Mouse (Mus musculus) embryonic fibroblast, embryonic 13.5 days (primary cell): ENCODE measurements around the gene Gm20422. TPM values are rescaled to one million over a fixed set of nuclear protein-coding genes. Genes with fewer than 3 reads are reported as not detected.

ENCODE experiments used
- H3K27ac ChIP-seq: 2 replicates; pipeline ENCODE4 v1.5.1; 2012; ENCODE audit warnings: low read length, control low read depth, inconsistent platforms; ENCODE audit not compliant: insufficient read depth
- H3K4me1 ChIP-seq: 2 replicates; pipeline ENCODE4 v1.6.1; 2011; ENCODE audit warnings: low read length; ENCODE audit not compliant: control insufficient read depth, insufficient read depth
- H3K4me3 ChIP-seq: 2 replicates; pipeline ENCODE4 v1.5.1; 2011; ENCODE audit warnings: mild to moderate bottlenecking, control low read depth, low read length; ENCODE audit not compliant: insufficient read depth
- CTCF ChIP-seq: IDR thresholded peaks from 2 replicates; pipeline ENCODE4 v1.5.1; 2011; ENCODE audit warnings: mild to moderate bottlenecking, control low read depth, low read length, moderate library complexity, borderline replicate concordance; ENCODE audit not compliant: insufficient read depth
- POLR2A ChIP-seq: IDR thresholded peaks from 2 replicates; pipeline ENCODE4 v1.6.1; 2011; ENCODE audit warnings: low read depth, mild to moderate bottlenecking, control low read depth, low read length, moderate library complexity
- polyA plus RNA-seq: library from polyadenylated mRNA; stranded (reverse); fragments of >200 nt; gene quantifications from 2 replicates; pipeline ENCODE4 v1.2.4, GENCODE M21; 2011; ENCODE audit warnings: low read depth; ENCODE audit not compliant: missing spikeins, insufficient read length

Gm20422 gene
- polyA plus RNA-seq, 1 experiment = 1.3 TPM

DNA sequence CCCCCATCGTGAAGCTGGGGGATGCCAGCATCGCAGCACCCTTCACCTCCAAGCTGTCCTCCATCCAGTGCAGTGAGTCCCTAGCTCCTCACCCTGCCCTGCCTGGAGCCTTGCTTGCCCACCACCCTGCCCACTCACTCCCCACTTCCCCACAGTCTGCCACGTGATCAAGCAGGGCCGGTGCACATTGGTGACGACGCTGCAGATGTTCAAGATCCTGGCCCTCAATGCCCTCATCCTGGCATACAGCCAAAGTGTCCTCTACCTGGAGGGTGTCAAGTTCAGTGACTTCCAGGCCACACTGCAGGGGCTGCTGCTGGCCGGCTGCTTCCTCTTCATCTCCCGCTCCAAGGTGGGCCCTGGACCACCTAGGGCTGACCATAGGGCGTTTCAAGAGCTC, 30.8 kb upstream of the Gm20422 start:
- no peak for TF ChIP-seq POLR2A
- no peak for TF ChIP-seq CTCF
- Histone ChIP-seq H3K4me1 (no peaks in the 10 kb centered on the region), H3K4me3 (no peak overlapping the region), H3K27ac (no peak overlapping the region)

GRCm38 (mm10) chr8:69805086-69805485, 30.4 kb upstream of the Gm20422 start:
- H3K4me1 ChIP-seq = no peaks in the 10 kb centered on the region
- no peak for TF ChIP-seq CTCF
- no peak for TF ChIP-seq POLR2A

DNA sequence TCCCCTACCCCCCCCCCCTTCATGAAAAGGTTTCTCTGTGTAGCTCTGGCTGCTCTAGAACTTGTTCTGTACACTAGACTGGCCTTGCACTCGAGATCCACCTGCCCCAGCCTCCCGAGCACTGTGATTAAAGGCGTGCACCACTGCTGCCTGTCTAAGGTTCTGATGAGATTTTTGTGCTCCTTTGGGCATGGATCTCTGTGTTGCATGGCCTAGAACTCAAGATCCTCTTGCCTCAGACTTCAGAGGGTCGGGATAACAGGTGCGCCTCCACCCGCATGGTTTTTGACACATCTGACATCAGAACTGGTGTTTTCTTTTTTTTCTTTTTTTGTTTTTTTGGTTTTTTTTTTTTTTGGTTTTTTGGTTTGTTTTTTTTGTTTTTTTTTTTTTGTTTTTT, 29.9 kb upstream of the Gm20422 start:
- Histone ChIP-seq H3K4me1 (no peaks in the 10 kb centered on the region), H3K4me3 (no peak overlapping the region), H3K27ac (no peak overlapping the region)
- TF ChIP-seq POLR2A (no peak), CTCF (no peak)

More at GRCm38 (mm10) chr8:69805086-69805485, 30.4 kb upstream of the Gm20422 start:
- H3K27ac ChIP-seq = no peak overlapping the region
- no peak overlapping the region for H3K4me3 ChIP-seq

DNA sequence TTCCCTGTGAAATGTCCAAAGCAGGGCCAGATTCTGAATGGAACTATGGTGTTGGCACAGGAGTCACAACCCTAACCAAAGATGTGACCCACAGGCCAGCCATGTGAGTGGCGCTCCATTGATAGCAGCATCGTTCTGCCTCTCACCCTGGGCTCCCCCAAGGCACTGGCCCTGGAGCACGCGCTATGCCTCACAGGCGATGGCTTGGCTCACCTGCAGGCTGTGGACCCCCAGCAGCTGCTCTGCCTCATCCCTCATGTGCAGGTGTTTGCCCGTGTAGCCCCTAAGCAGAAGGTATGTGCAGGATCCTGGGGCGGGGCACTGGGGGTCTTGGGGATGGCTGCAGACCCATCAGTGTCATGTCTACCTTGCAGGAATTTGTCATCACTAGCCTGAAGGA, 28.7 kb upstream of the Gm20422 start:
- no peak for TF ChIP-seq POLR2A
- TF ChIP-seq CTCF = no peak
- Histone ChIP-seq H3K4me3 (no peak overlapping the region), H3K4me1 (no peaks in the 10 kb centered on the region), H3K27ac (no peak overlapping the region)

DNA sequence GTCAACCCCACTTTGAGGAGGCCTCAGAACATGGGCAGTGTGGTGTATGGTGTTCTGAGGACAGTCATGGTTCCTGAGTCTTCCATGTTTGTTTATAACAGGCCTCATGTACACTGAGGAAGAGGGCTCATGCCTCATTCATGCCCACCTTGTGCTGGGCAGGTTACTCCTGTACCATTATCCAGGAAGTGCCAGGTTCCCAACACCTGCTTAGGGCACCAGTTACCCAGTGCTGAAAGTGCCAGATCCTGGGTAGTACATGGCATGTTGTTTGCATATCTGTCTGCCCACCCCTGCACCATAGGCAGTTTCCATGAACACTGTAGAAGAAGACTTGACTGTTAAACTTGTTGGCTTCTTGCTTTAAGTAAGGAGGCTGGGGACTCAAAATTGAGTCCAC, 27.5 kb upstream of the Gm20422 start:
- no peaks in the 10 kb centered on the region for H3K4me1 ChIP-seq
- no peak overlapping the region for H3K4me3 ChIP-seq
- H3K27ac ChIP-seq = no peak overlapping the region
- no peak for TF ChIP-seq POLR2A
- TF ChIP-seq CTCF = no peak

DNA sequence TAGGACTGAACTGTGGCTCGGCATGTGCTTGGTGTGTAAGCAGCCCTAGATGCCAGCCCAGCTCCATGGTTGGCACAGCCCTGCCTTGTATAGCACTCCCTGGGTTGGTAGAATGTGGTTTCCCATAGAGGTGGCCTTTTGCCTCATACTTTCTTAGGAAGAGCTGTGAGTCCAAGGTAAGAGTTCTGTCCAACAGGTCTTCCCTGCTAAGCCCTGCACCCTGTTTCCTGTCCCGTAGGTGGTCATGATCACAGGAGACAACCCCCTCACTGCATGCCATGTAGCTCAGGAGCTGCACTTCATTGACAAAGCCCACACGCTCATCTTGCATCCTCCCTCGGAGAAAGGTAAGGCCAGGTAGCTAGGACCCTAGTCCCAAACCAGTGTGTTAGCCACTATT, 27.1 kb upstream of the Gm20422 start:
- Histone ChIP-seq H3K4me1 (no peaks in the 10 kb centered on the region), H3K27ac (no peak overlapping the region)
- TF ChIP-seq POLR2A (no peak), CTCF (no peak)

GRCm38 (mm10) chr8:69799946-69800345, 25.3 kb upstream of the Gm20422 start:
- no peaks in the 10 kb centered on the region for H3K4me1 ChIP-seq
- H3K27ac ChIP-seq = no peak overlapping the region
- H3K4me3 ChIP-seq = no peak overlapping the region
- TF ChIP-seq POLR2A (no peak), CTCF (no peak)

More for the DNA sequence above, 27.1 kb upstream of the Gm20422 start:
- H3K4me3 ChIP-seq = no peak overlapping the region

DNA sequence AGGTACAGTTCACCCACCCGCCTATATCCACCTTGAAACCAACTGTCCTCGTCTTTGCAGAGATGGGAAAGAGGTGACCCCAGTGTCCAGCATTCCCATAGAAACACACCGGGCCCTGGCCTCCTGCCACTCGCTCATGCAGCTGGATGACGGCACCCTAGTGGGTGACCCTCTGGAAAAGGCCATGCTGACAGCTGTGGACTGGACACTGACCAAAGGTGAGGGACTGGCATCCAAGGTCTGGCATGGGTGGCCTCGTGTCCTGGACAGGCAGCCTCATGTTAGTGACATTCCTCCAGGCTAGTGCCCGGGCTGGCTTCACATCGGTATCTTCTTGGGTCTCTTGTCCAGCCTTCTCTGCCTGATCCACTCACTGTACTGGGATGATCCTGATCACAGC, 24.6 kb upstream of the Gm20422 start:
- TF ChIP-seq CTCF = no peak
- no peak for TF ChIP-seq POLR2A
- Histone ChIP-seq H3K4me1 (no peaks in the 10 kb centered on the region), H3K27ac (no peak overlapping the region), H3K4me3 (no peak overlapping the region)

DNA sequence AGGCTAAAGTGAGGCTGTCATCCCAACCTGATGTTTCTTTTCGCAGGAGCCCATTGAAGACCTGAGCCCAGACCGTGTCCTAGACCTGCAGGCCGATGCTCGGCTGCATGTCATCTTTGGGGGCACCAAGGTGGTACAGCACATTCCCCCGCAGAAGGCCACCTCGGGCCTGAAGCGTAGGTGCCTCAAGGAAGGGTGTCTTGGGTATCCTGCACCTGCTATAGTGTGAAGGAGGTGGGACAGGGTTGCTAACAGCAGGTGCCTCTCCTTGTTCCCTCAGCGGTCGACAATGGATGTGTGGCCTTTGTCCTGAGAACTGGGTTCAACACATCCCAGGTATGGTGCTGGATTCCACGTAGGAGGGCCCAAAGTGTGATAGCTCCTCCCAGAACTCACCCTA, 23.0 kb upstream of the Gm20422 start:
- peaks cover under 1% of the 10 kb centered on the region; the same call in 1 of the 2 replicates for H3K4me1 ChIP-seq
- H3K4me3 ChIP-seq = no peak overlapping the region
- TF ChIP-seq POLR2A = no peak
- no peak for TF ChIP-seq CTCF

DNA sequence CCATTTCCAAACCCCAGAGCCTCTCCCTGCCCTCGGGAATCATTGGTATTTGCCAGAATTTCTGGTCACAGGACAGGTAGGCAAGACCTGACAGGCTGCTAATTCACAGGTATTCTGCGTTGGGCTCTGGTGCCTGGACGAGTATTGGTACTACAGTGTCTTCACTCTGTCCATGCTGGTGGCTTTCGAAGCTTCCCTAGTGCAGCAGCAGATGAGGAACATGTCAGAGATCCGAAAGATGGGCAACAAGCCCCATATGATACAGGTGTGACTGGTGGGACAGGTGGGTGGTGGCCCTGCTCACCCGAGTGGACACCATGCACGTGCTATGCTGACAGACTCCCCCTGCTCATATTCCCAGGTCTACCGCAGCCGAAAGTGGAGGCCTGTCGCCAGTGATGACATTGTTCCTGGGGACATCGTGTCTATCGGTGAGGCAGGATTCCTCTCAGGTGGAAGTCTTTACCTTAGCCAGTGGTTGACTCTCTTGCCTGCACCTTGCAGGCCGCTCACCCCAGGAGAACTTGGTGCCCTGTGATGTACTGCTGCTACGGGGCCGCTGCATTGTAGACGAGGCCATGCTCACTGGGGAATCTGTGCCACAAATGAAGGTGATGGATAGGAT, 22.1 kb upstream of the Gm20422 start:
- TF ChIP-seq POLR2A (no peak), CTCF (no peak)

More for the DNA sequence above, 23.0 kb upstream of the Gm20422 start:
- no peak overlapping the region for H3K27ac ChIP-seq

More for the DNA sequence above, 22.1 kb upstream of the Gm20422 start:
- H3K27ac ChIP-seq = no peak overlapping the region
- H3K4me1 ChIP-seq = peaks cover 7% of the 10 kb centered on the region; the same call in 1 of the 2 replicates
- no peak overlapping the region for H3K4me3 ChIP-seq
